Mouse (Mus musculus): ENCODE data around the gene Scamp3.
A peak's percentile ranks its signal among the peaks of the same experiment; 100 is the strongest.
"Not testable (repeated sequence)": the region's sequence is repeated elsewhere in the genome, so short reads cannot be mapped to it uniquely, and the experiment has no call there.

Scamp3 gene

GRCm38 (mm10) chr3:89195979-89196877, 19.0 kb downstream of the Scamp3 start:
- peak; percentile 75 to 87 for DNase-seq (ENCODE audit: low spot score in 2 of 2)

- no peak for DNase-seq (ENCODE audit: low spot score in 2 of 2)
These were observed 22.6 kb downstream of the Scamp3 start for GRCm38 (mm10) chr3:89199839-89200238.

DNA sequence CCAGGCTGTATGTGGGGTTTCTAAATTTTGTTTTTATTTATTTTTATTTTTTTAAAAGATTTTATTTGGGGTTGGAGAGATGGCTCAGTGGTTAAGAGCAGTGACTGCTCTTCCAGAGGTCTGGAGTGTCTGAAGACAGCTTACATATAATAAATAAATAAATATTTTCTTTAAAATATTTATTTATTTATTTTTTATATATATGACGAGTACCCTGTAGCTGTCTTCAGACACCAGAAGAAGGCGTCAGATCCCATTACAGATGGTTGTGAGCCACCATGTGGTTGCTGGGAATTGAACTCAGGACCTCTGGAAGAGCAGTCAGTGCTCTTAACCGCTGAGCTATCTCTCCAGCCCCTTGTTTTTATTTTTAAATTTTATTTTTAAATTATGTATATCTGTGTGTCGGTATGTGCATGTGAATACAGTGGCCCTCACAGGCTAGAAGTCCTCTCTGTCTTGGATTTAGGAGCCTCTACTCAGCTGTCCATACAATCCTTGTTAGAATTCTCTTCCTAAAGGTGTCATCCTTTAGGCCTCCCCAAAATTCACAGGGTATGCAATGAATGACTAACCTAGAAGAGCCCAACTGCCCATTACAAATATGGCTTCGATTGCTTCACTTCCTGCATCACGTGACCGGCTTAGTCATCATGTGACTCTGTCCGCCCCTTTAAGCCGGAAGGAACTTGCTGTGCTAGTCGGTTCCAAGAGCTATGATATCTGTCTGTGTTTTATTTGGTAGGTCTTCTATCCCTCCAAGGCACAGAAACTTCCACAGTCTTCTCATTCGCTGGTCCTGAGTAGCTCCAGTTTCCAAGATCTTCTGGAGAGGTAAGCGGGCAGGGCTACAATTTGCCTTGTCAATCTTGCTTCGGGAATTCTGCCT, 25.2 kb downstream of the Scamp3 start, which contains the start of gene Gba:
Gba (plus strand) TSS at position 676 of the 889 bp plus-strand sequence.
- DNase-seq (ENCODE audit: low spot score in 2 of 2), result peak; percentile 76 to 80

DNA sequence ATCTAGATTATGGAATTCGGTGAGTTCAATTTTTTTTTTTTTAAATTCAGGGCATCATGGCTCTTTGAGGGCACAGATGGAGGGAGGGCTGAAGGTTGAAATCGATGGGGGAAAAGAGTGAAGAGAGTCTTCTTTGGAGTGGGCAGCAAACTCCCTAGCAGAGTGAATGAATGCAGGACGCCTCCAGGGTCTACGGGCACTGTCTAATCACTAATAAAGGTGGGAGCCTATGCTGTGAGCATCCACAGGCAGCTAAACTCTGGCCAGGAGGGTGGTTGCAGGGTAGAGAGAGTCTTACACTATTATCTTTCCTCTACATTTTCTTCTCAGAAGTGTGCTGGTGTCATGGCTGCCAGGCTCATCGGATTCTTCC, 25.9 kb downstream of the Scamp3 start:
- DNase-seq (ENCODE audit: low spot score in 2 of 2), result no peak

DNA sequence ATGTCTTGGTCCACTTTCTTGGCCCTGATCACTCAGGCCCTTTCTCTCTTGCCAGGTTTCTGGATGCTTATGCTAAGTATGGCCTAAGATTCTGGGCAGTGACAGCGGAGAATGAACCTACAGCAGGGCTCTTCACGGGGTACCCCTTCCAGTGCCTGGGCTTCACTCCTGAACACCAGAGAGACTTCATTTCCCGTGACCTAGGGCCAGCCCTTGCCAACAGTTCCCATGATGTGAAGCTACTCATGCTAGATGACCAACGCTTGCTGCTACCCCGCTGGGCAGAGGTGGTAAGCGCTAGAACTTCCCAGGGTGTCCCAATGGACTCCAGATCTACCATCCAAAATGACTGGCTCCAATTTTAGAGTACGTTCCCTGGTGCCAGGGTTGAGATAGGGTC, 28.8 kb downstream of the Scamp3 start:
- DNase-seq (ENCODE audit: low spot score in 2 of 2), result no peak

- DNase-seq (ENCODE audit: low spot score in 2 of 2), result peak in 1 of 2 experiments; percentile 52
These were observed 29.4 kb downstream of the Scamp3 start for GRCm38 (mm10) chr3:89206695-89207094.

- DNase-seq (ENCODE audit: low spot score in 2 of 2), result peak; percentile 58 to 75
These were observed 30.9 kb downstream of the Scamp3 start for GRCm38 (mm10) chr3:89208075-89208657.

DNA sequence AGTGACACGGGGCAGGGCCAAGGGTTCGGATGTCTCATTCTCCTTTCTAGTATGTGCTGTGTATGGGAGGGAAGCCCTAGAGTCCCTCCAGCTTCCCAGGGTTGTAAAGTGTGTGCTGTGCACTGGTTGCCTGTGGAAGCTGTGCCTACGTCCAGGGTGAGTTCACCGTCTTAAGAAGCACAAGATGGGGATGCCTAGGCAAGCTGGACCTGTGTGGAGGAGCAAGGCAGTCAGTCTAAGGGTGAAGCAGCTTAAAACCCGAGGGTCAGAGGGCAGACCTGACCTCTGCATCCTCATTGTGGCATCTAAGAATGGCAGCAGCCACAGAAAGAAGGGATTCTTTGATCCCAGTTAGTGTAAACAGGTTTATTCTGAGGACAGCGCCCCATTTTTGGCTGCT, 31.5 kb downstream of the Scamp3 start:
- no peak for DNase-seq (ENCODE audit: low spot score in 2 of 2)

DNA sequence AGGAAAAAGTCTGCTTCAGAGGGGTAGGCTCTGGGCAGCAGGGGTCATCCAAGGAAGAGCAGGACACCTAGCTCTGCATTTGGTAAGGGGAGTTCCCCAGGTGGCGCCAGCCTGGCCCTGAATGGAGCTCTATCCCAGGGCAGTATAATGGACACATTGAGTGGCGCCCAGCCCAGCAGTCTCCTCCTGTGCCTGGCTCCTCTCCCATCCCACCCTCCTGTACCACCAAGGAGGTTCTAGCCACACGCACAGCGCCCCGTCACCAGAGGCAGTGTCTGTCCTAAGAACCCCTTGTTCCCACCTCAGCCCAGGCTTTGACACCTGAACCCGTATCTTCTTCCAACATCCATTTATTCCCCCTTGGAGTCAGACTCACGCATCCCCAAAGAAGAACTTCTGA, 32.5 kb downstream of the Scamp3 start:
- no peak for DNase-seq (ENCODE audit: low spot score in 2 of 2)

GRCm38 (mm10) chr3:89210162-89210561, 32.9 kb downstream of the Scamp3 start:
- DNase-seq (ENCODE audit: low spot score in 2 of 2), result no peak

DNA sequence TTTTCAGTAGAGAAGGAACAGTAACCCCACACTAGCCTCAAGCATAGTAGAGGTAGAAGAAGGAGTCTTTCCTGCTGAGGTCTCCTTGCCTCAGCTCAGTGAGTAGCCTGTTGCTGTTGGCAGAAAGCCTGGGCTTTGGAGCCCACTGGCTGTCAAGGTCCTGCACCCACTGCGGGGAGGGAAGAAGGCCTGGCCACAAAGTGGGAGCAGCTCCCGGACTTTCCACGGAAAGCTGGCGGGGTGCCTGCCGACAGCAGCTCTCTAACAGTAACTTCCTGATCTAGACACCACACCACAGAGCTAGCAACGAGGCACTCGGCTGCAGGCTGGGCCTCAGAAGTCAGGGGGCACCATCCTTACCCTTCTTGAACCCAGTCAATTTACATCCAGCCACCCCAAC, 33.5 kb downstream of the Scamp3 start:
- no peak for DNase-seq (ENCODE audit: low spot score in 2 of 2)

GRCm38 (mm10) chr3:89213803-89214530, 36.7 kb downstream of the Scamp3 start:
- peak; percentile 92 for DNase-seq (ENCODE audit: low spot score in 2 of 2)

DNA sequence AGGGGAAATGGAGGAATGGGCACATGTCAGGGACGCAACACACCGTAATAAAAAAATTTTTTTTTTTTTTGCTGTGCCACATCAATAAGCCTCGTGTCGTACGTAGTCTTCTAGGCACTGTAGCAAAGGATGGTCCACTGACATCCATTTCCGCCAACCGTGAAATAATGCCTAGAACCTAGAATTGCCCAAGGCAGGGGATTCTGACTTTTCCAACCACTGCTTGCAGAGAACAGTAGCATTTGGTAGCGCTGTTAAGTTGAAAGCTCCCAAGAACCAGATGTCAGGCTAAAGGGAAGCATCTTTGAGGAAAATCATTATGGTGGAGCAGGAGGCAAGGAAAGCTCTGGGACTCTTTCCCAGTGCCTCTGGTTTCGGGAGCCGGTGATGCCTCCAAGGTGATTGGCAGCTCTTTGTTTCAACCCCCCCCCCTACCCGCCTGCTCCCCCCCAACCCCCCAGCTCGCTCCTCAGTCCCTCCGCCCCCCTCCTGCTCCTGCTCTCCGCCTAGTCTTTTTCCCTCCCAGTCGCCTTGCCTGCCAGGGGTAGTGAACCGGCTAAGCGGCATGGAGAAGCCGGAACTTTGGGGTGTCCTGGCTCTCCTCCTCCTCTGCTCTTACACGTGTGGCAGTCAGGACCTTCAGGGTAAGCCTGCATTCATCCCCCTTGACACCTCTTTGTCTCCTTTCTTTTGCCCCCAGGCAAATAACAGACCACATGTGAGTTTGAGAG, 37.6 kb downstream of the Scamp3 start, which contains the start of gene Thbs3:
Thbs3 (plus strand) TSS at position 500 of the 731 bp plus-strand sequence.
- no peak for DNase-seq (ENCODE audit: low spot score in 2 of 2)

DNA sequence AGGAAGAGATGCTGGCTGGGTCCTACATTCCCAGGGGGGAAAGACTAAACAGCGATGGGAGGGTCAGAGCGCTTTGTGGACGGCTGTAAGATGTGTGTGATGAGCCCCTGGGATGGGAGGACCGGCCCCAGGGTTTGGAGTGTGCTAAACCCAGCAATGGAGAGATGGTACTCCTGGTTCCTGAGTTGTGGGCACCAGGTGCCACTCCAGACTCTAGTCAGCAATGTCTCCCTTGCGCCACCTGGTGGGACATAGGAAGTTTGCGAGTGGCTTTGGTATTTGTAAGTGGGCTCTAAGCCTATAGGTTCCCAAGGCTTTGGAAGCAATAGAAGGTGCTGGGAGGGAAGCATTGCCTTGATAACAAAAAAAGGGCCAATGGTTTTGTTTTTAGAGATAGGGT, 38.6 kb downstream of the Scamp3 start:
- DNase-seq (ENCODE audit: low spot score in 2 of 2), result peak; percentile 65 to 75

DNA sequence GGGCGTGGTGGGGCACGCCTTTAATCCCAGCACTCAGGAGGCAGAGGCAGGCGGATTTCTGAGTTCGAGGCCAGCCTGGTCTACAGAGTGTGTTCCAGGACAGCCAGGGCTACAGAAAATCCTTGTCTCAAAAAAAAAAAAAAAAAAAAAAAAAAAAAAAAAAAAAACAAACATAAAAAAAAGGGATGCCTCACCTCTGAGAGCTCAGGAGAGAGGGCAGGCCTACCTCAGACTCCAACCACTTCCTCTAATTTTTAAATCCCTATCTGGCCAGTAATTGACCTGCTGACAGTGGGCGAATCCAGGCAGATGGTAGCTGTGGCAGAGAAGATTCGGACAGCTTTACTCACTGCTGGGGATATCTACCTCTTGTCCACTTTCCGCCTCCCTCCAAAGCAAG, 39.1 kb downstream of the Scamp3 start:
- not testable (repeated sequence) for DNase-seq (ENCODE audit: low spot score in 2 of 2)

GRCm38 (mm10) chr3:89218271-89218670, 41.0 kb downstream of the Scamp3 start:
- DNase-seq (ENCODE audit: low spot score in 2 of 2), result no peak

GRCm38 (mm10) chr3:89219546-89219945, 42.3 kb downstream of the Scamp3 start:
- no peak for DNase-seq (ENCODE audit: low spot score in 2 of 2)

- DNase-seq (ENCODE audit: low spot score in 2 of 2), result no peak
These were observed 43.9 kb downstream of the Scamp3 start for GRCm38 (mm10) chr3:89221167-89221566.

- DNase-seq (ENCODE audit: low spot score in 2 of 2), result no peak
These were observed 47.5 kb downstream of the Scamp3 start for GRCm38 (mm10) chr3:89224796-89225195.

DNA sequence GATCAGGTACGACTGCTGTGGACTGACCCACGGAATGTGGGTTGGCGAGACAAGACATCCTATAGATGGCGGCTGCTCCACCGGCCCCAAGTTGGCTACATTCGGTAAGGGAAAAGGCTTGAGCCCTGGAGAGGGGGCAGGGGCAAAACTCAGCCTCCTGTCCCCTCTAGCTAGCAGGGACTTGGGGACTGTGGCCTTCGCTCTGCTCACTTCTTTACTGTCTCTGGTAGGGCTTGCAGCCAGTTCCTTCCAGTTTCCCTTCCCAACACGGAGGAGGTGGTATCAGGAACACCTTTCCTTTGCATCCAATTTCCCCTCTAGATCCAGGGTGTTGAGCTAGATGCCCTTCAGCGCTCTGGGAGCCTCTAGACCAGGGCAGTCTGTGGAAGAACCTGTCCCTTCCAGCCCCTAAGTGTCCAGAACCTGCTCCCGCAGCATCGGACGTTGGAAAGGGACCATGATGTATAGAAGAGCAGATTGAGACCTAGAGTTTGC, 48.1 kb downstream of the Scamp3 start:
- DNase-seq (ENCODE audit: low spot score in 2 of 2), result no peak
